Mouse (Mus musculus) midbrain, embryonic 11.5 days (tissue): ENCODE measurements at regions not wholly inside any gene's neighbourhood (a gene's known extent, or its start where the extent isn't known, plus 50 kb on each side); places are given as distances from the start of the nearest gene placed in this dataset.

Experiments used
- ATAC-seq: fragments of 200-750 bp; cut with Nextera tagmentation; 2 replicates; pipeline ENCODE4 v1.8.0; 2017; ENCODE audit warnings: moderate TSS enrichment, moderate library complexity; ENCODE audit not compliant: low FRiP score
- DNase-seq: peaks from one replicate; pipeline ENCODE4 v3.0.0; 2015; ENCODE audit warnings: low spot score; ENCODE audit errors: missing footprints
- H3K27ac ChIP-seq: fragments of 300-500 bp; sonication (generic); 2 replicates; pipeline ENCODE4 v1.5.1; 2014; ENCODE audit warnings: low read depth, low read length
- H3K27me3 ChIP-seq: fragments of 300-500 bp; sonication (generic); 2 replicates; pipeline ENCODE4 v1.6.1; 2014; ENCODE audit warnings: mild to moderate bottlenecking, low read length, moderate library complexity, mixed read lengths; ENCODE audit not compliant: control insufficient read depth, insufficient read depth
- H3K36me3 ChIP-seq: fragments of 300-500 bp; sonication (generic); 2 replicates; pipeline ENCODE4 v1.6.1; 2014; ENCODE audit warnings: mild to moderate bottlenecking, low read length, moderate library complexity, mixed read lengths; ENCODE audit not compliant: control insufficient read depth, insufficient read depth
- H3K4me1 ChIP-seq: fragments of 300-500 bp; sonication (generic); 2 replicates; pipeline ENCODE4 v1.6.1; 2014; ENCODE audit warnings: low read length; ENCODE audit not compliant: control insufficient read depth, insufficient read depth
- H3K4me2 ChIP-seq: fragments of 300-500 bp; sonication (generic); 2 replicates; pipeline ENCODE4 v1.6.1; 2014; ENCODE audit warnings: mild to moderate bottlenecking, moderate library complexity
- H3K4me3 ChIP-seq: fragments of 300-500 bp; sonication (generic); 2 replicates; pipeline ENCODE4 v1.5.1; 2014; ENCODE audit warnings: low read depth, low read length
- H3K9ac ChIP-seq: fragments of 300-500 bp; sonication (generic); 2 replicates; pipeline ENCODE4 v1.6.1; 2014; ENCODE audit warnings: low read length
- H3K9me3 ChIP-seq: fragments of 300-500 bp; sonication (generic); 2 replicates; pipeline ENCODE4 v1.6.1; 2016; ENCODE audit warnings: low read length; ENCODE audit not compliant: control insufficient read depth
- WGBS: fragments of 180-500 bp; shearing (Covaris S2); extraction: QIAGEN DNeasy Blood & Tissue Kit; methylation state at CpG from one replicate; pipeline ENCODE4 v1.1.7; 2014; 5-methylcytosine and 5-hydroxymethylcytosine counted together

DNA sequence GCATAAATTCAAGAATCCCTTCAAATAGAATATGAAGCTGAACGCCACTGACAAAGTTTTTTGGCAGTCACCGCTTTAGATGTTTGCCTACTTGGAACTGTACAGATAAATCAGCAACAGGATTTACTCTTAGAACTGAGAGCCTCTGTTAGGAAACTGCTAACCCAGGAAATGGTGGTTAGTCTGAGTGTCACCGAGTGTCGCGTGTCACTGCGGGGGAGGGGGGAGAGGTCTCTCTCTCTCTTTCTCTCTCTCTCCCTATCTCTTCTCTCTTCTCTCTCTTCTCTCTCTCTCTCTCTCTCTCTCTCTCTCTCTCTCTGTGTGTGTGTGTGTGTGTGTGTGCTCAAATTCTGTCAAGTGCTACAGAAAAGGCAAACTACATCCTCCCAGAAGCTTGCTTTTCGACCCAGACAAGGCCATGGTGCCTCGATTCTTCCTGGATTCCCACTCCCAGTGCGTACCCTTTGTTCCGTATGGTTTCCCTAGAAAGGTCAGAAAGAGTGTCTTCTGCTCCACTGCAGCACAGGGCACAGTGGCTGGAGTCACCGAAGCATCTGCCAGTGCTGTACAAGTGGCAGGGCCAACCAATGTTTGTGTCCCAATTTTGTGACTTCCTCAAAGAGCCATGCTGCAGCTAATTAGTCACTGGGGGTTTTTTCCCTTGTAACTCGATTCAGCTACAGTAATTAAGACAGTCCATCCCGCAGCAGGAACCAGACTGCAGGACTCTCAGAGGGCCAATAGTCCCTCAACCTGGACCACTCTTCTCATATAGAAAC, 87.0 kb downstream of the Cog6 start:
- no peak overlapping the region for H3K4me2 ChIP-seq
- DNase-seq: no peak
- H3K27me3 ChIP-seq: no peaks in the 10 kb centered on the region
- H3K4me1 ChIP-seq: peaks cover 3% of the 10 kb centered on the region
- WGBS: 86% methylated on average over 13 of the region's 13 CpGs
- no peak for ATAC-seq
- no peak overlapping the region for H3K27ac ChIP-seq
- no peak overlapping the region for H3K4me3 ChIP-seq
- no peaks in the 10 kb centered on the region for H3K36me3 ChIP-seq
- no peak overlapping the region for H3K9ac ChIP-seq
- H3K9me3 ChIP-seq: peaks cover 3% of the 10 kb centered on the region; the same call in 1 of the 2 replicates

DNA sequence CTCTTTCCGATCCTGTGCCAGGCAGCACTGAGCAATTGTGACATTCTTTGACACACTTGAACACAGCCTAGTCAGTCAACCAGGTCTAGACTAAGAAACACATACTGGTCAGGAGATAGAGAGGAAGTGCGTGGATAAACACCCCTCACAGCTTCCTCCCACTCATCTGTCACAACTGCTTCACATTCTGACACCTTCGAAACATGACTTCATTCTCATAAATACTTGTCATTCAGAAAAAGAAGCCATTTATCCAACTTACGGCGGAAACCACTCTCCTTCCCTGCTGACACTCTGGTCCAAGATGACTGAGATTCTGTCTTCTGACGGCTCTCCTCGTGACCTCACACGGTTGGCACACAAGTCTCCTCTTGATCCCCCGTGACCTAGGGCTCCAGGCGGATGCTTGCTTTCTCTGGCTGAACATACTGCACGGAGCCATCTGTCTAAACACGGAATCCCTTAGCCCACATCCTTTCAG, 89.6 kb downstream of the Cog6 start:
- Histone ChIP-seq H3K4me3 (no peak overlapping the region), H3K36me3 (no peaks in the 10 kb centered on the region), H3K4me2 (no peak overlapping the region), H3K9ac (no peak overlapping the region), H3K9me3 (peaks cover 4% of the 10 kb centered on the region; the same call in 1 of the 2 replicates), H3K27me3 (no peaks in the 10 kb centered on the region), H3K4me1 (peaks cover 3% of the 10 kb centered on the region), H3K27ac (no peak overlapping the region)
- WGBS: 72% methylated on average over 12 of the region's 12 CpGs
- ATAC-seq: no peak
- no peak for DNase-seq

DNA sequence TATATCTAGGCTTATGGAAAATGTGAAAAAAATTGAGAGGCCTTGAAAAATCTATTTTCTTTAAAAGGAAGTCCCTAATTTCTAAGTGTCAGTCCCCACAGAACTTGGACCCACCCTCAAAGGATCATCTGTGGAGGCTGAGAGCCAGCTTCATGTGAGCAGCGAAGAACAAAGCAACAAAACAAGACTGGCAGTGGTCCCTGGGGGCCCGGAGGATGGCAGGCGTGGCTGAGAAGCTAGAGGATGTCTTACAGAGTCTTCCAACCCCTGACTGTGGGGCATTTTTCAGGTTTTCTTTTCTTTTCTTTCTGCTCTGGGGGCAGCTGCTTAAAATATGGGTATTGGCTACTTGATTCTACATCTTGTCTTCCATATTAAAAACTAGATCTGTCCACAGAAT, 90.5 kb downstream of the Cog6 start:
- WGBS: 59% methylated on average over 3 of the region's 3 CpGs
- no peak for ATAC-seq

DNA sequence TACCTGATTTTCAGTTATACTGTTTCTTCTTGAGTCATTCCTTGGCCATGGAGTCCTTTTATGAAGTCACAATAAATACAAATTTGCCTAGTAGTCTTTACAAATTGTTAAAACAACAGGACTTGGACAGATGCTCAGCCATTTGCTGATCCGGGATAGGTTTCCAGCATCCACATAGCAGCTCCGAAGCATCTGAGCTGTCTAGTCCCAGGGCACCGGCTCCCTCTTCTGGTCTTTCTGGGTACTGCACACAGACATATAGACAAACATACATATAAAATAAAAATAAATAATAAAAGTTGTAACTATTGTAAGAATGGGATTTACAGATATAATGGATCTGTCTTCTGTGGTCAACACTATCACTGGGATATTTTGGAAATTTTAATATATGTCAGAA, 91.8 kb downstream of the Cog6 start:
- Histone ChIP-seq H3K27ac (no peak overlapping the region), H3K27me3 (no peaks in the 10 kb centered on the region), H3K4me2 (no peak overlapping the region), H3K4me3 (no peak overlapping the region), H3K36me3 (no peaks in the 10 kb centered on the region), H3K9ac (no peak overlapping the region), H3K9me3 (peaks cover 4% of the 10 kb centered on the region; the same call in 1 of the 2 replicates), H3K4me1 (peaks cover 3% of the 10 kb centered on the region)
- peak; percentile 87 for DNase-seq
- no peak for ATAC-seq
- WGBS: 59% methylated on average over 3 of the region's 3 CpGs

More for the DNA sequence above, 90.5 kb downstream of the Cog6 start:
- H3K9ac ChIP-seq: no peak overlapping the region
- peaks cover 3% of the 10 kb centered on the region for H3K4me1 ChIP-seq
- H3K27me3 ChIP-seq: no peaks in the 10 kb centered on the region
- no peak for DNase-seq
- no peak overlapping the region for H3K4me3 ChIP-seq
- no peak overlapping the region for H3K4me2 ChIP-seq
- H3K9me3 ChIP-seq: peaks cover 4% of the 10 kb centered on the region; the same call in 1 of the 2 replicates
- H3K36me3 ChIP-seq: no peaks in the 10 kb centered on the region
- H3K27ac ChIP-seq: no peak overlapping the region

DNA sequence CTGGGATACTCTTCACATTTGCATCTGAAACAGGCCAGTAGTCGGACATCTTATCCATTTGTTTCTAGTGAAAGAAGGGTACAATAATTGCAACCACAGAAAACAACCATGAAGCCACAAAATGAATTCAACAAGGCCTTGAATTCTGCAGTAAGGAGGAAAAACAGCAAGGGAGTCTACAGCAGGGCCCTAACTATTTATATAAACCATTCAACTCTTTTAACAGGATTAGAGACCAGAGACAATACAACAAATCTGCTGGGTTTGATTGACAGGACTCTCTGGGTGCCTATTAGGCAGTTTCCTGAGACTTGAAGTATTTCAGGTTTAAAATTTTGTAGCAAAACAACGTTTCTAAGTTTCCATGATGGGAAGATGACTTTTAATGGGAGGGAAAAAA, 92.4 kb downstream of the Cog6 start:
- H3K9ac ChIP-seq: no peak overlapping the region
- peaks cover 4% of the 10 kb centered on the region; the same call in 1 of the 2 replicates for H3K9me3 ChIP-seq
- no peaks in the 10 kb centered on the region for H3K27me3 ChIP-seq
- H3K36me3 ChIP-seq: no peaks in the 10 kb centered on the region
- 35% methylated on average over 2 of the region's 2 CpGs for WGBS
- peaks cover 3% of the 10 kb centered on the region for H3K4me1 ChIP-seq
- H3K4me3 ChIP-seq: no peak overlapping the region
- DNase-seq (peak; percentile 85), ATAC-seq (no peak)
- H3K27ac ChIP-seq: no peak overlapping the region
- H3K4me2 ChIP-seq: no peak overlapping the region

GRCm38 (mm10) chr3:52923824-52924559, 93.0 kb downstream of the Cog6 start:
- WGBS: 86% methylated on average over 4 of the region's 4 CpGs

GRCm38 (mm10) chr3:52922411-52922810, 94.6 kb downstream of the Cog6 start:
- 93% methylated on average over 8 of the region's 8 CpGs for WGBS
- peaks cover 3% of the 10 kb centered on the region for H3K4me1 ChIP-seq
- H3K27ac ChIP-seq: no peak overlapping the region
- no peaks in the 10 kb centered on the region for H3K27me3 ChIP-seq
- no peak overlapping the region for H3K4me2 ChIP-seq
- H3K4me3 ChIP-seq: no peak overlapping the region
- peaks cover 9% of the 10 kb centered on the region for H3K9me3 ChIP-seq
- H3K36me3 ChIP-seq: no peaks in the 10 kb centered on the region
- no peak for DNase-seq
- no peak for ATAC-seq
- no peak overlapping the region for H3K9ac ChIP-seq

More at GRCm38 (mm10) chr3:52923824-52924559, 93.0 kb downstream of the Cog6 start:
- H3K27ac ChIP-seq: no peak overlapping the region
- no peak overlapping the region for H3K9ac ChIP-seq
- no peak for DNase-seq
- H3K27me3 ChIP-seq: no peaks in the 10 kb centered on the region
- peaks cover 5% of the 10 kb centered on the region; the same call in 1 of the 2 replicates for H3K9me3 ChIP-seq
- H3K4me3 ChIP-seq: no peak overlapping the region
- ATAC-seq: no peak
- H3K4me1 ChIP-seq: peaks cover 3% of the 10 kb centered on the region
- no peak overlapping the region for H3K4me2 ChIP-seq
- H3K36me3 ChIP-seq: no peaks in the 10 kb centered on the region

GRCm38 (mm10) chr3:52906823-52907564, 110.0 kb downstream of the Cog6 start:
- no peak for ATAC-seq
- H3K36me3 ChIP-seq: no peaks in the 10 kb centered on the region
- H3K27me3 ChIP-seq: no peaks in the 10 kb centered on the region
- no peak for DNase-seq
- no peaks in the 10 kb centered on the region for H3K4me1 ChIP-seq
- H3K4me2 ChIP-seq: no peak overlapping the region
- WGBS: 93% methylated on average over 3 of the region's 3 CpGs
- H3K9ac ChIP-seq: no peak overlapping the region
- H3K4me3 ChIP-seq: no peak overlapping the region
- H3K9me3 ChIP-seq: no peaks in the 10 kb centered on the region
- H3K27ac ChIP-seq: no peak overlapping the region
